Mouse (Mus musculus) heart, embryonic 10.5 days (tissue): Measurements from ENCODE around the gene Col2a1. TPM values are rescaled to one million over a fixed set of nuclear protein-coding genes. Genes with fewer than 3 reads are reported as not detected.

ENCODE experiments used
- DNase-seq: peaks from one replicate; pipeline ENCODE4 v3.0.0-alpha.2; 2017; ENCODE audit warnings: low spot score
- H3K27ac ChIP-seq: fragments of 300-500 bp; sonication (generic); 2 replicates; pipeline ENCODE4 v1.5.1; 2016; ENCODE audit warnings: mild to moderate bottlenecking
- H3K27me3 ChIP-seq: fragments of 300-500 bp; sonication (generic); 2 replicates; pipeline ENCODE4 v1.6.1; 2016; ENCODE audit warnings: mild to moderate bottlenecking; ENCODE audit not compliant: poor library complexity, insufficient read depth, severe bottlenecking
- H3K36me3 ChIP-seq: fragments of 300-500 bp; sonication (generic); 2 replicates; pipeline ENCODE4 v1.6.1; 2016; ENCODE audit warnings: mild to moderate bottlenecking, moderate library complexity
- H3K4me1 ChIP-seq: fragments of 300-500 bp; sonication (generic); 2 replicates; pipeline ENCODE4 v1.6.1; 2016; ENCODE audit warnings: mild to moderate bottlenecking
- H3K4me3 ChIP-seq: fragments of 300-500 bp; sonication (generic); 2 replicates; pipeline ENCODE4 v1.5.1; 2016; ENCODE audit warnings: mild to moderate bottlenecking, moderate library complexity
- H3K9me3 ChIP-seq: fragments of 300-500 bp; sonication (generic); 2 replicates; pipeline ENCODE4 v1.6.1; 2016; ENCODE audit warnings: mild to moderate bottlenecking, moderate library complexity
- WGBS: fragments of 180-500 bp; shearing (Covaris S2); methylation state at CpG from one replicate; pipeline ENCODE4 v1.1.7; 2016; 5-methylcytosine and 5-hydroxymethylcytosine counted together
- polyA plus RNA-seq: library from polyadenylated mRNA; unstranded; fragments of >200 nt; fragmentation: Nextera tagmentation; extraction: Ambion mirVana; gene quantifications from 2 replicates; pipeline ENCODE4 v1.2.1, GENCODE M21; 2016

The Col2a1 gene
- polyA plus RNA-seq, 1 experiment from 2014 or later: 131 TPM

GRCm38 (mm10) chr15:97952137-97952888 lies 52.2 kb downstream of the Col2a1 start:
- 17% methylated on average over 16 of the region's 16 CpGs for WGBS
- Histone ChIP-seq H3K36me3 (no peaks in the 10 kb centered on the region), H3K4me3 (peak overlapping the region; percentile 9; the same call in 1 of the 2 replicates), H3K9me3 (no peaks in the 10 kb centered on the region), H3K27ac (no peak overlapping the region), H3K27me3 (peaks cover 71% of the 10 kb centered on the region), H3K4me1 (peaks cover 14% of the 10 kb centered on the region)
- DNase-seq: peak; percentile 90

GRCm38 (mm10) chr15:97950240-97950639 lies 54.3 kb downstream of the Col2a1 start:
- Histone ChIP-seq H3K4me3 (no peak overlapping the region), H3K36me3 (no peaks in the 10 kb centered on the region), H3K9me3 (no peaks in the 10 kb centered on the region), H3K27me3 (peaks cover 74% of the 10 kb centered on the region), H3K27ac (no peak overlapping the region), H3K4me1 (peaks cover 5% of the 10 kb centered on the region)
- DNase-seq: no peak
- 72% methylated on average over 7 of the region's 7 CpGs for WGBS

GRCm38 (mm10) chr15:97949706-97950105 lies 54.8 kb downstream of the Col2a1 start:
- Histone ChIP-seq H3K9me3 (no peaks in the 10 kb centered on the region), H3K4me3 (no peak overlapping the region), H3K36me3 (no peaks in the 10 kb centered on the region), H3K4me1 (0 out of 2 replicates have a peak, but pooled peaks cover 4% of the 10 kb centered on the region), H3K27ac (no peak overlapping the region), H3K27me3 (peaks cover 73% of the 10 kb centered on the region)
- WGBS: 71% methylated on average over 3 of the region's 3 CpGs
- DNase-seq: no peak

GRCm38 (mm10) chr15:97948720-97949119 lies 55.8 kb downstream of the Col2a1 start:
- Histone ChIP-seq H3K4me1 (0 out of 2 replicates have a peak, but pooled peaks cover 4% of the 10 kb centered on the region), H3K9me3 (no peaks in the 10 kb centered on the region), H3K36me3 (no peaks in the 10 kb centered on the region), H3K27me3 (peaks cover 64% of the 10 kb centered on the region), H3K4me3 (no peak overlapping the region), H3K27ac (no peak overlapping the region)
- 28% methylated on average over 7 of the region's 7 CpGs for WGBS
- no peak for DNase-seq

- Histone ChIP-seq H3K4me3 (no peak overlapping the region), H3K4me1 (0 out of 2 replicates have a peak, but pooled peaks cover 4% of the 10 kb centered on the region), H3K9me3 (no peaks in the 10 kb centered on the region), H3K27ac (0 out of 2 replicates have a peak overlapping the region, but pooled peaks have one; percentile 13), H3K27me3 (peaks cover 41% of the 10 kb centered on the region), H3K36me3 (no peaks in the 10 kb centered on the region)
- WGBS: 67% methylated on average over 11 of the region's 11 CpGs
- no peak for DNase-seq
Measured at GRCm38 (mm10) chr15:97945656-97946315, 58.7 kb downstream of the Col2a1 start.

GRCm38 (mm10) chr15:97944919-97945574 lies 59.4 kb downstream of the Col2a1 start:
- H3K36me3 ChIP-seq: no peaks in the 10 kb centered on the region
- 0 out of 2 replicates have a peak overlapping the region, but pooled peaks have one; percentile 13 for H3K27ac ChIP-seq
- 0 out of 2 replicates have a peak, but pooled peaks cover 4% of the 10 kb centered on the region for H3K4me1 ChIP-seq
- no peak overlapping the region for H3K4me3 ChIP-seq
- H3K27me3 ChIP-seq: peaks cover 36% of the 10 kb centered on the region
- 72% methylated on average over 11 of the region's 11 CpGs for WGBS
- DNase-seq: no peak
- H3K9me3 ChIP-seq: no peaks in the 10 kb centered on the region

- Histone ChIP-seq H3K4me3 (no peak overlapping the region), H3K4me1 (0 out of 2 replicates have a peak, but pooled peaks cover 8% of the 10 kb centered on the region), H3K36me3 (no peaks in the 10 kb centered on the region), H3K27me3 (peaks cover 22% of the 10 kb centered on the region), H3K9me3 (no peaks in the 10 kb centered on the region), H3K27ac (no peak overlapping the region)
- DNase-seq: no peak
- WGBS: 80% methylated on average over 8 of the region's 8 CpGs
Measured at GRCm38 (mm10) chr15:97943356-97943755, 61.1 kb downstream of the Col2a1 start.

- no peaks in the 10 kb centered on the region for H3K36me3 ChIP-seq
- 0 out of 2 replicates have a peak, but pooled peaks cover 8% of the 10 kb centered on the region for H3K4me1 ChIP-seq
- no peaks in the 10 kb centered on the region for H3K9me3 ChIP-seq
- no peak for DNase-seq
- WGBS: 86% methylated on average over 8 of the region's 8 CpGs
- no peak overlapping the region for H3K4me3 ChIP-seq
- H3K27ac ChIP-seq: no peak overlapping the region
- peaks cover 18% of the 10 kb centered on the region for H3K27me3 ChIP-seq
Measured at GRCm38 (mm10) chr15:97942538-97942937, 62.0 kb downstream of the Col2a1 start.

- no peak for DNase-seq
Measured at GRCm38 (mm10) chr15:97941306-97941705, 63.2 kb downstream of the Col2a1 start.

GRCm38 (mm10) chr15:97940088-97940487 lies 64.4 kb downstream of the Col2a1 start:
- H3K4me1 ChIP-seq: 0 out of 2 replicates have a peak, but pooled peaks cover 4% of the 10 kb centered on the region
- peaks cover 7% of the 10 kb centered on the region for H3K27me3 ChIP-seq
- H3K9me3 ChIP-seq: no peaks in the 10 kb centered on the region
- 76% methylated on average over 2 of the region's 2 CpGs for WGBS
- DNase-seq: no peak
- H3K27ac ChIP-seq: no peak overlapping the region
- no peak overlapping the region for H3K4me3 ChIP-seq
- no peaks in the 10 kb centered on the region for H3K36me3 ChIP-seq

More at GRCm38 (mm10) chr15:97941306-97941705, 63.2 kb downstream of the Col2a1 start:
- Histone ChIP-seq H3K4me1 (0 out of 2 replicates have a peak, but pooled peaks cover 8% of the 10 kb centered on the region), H3K9me3 (no peaks in the 10 kb centered on the region), H3K4me3 (no peak overlapping the region), H3K27me3 (peaks cover 18% of the 10 kb centered on the region), H3K36me3 (no peaks in the 10 kb centered on the region), H3K27ac (no peak overlapping the region)
- WGBS: 88% methylated on average over 2 of the region's 2 CpGs

- 48% methylated on average over 6 of the region's 6 CpGs for WGBS
- Histone ChIP-seq H3K27ac (no peak overlapping the region), H3K4me1 (0 out of 2 replicates have a peak, but pooled peaks cover 4% of the 10 kb centered on the region), H3K9me3 (no peaks in the 10 kb centered on the region), H3K4me3 (no peak overlapping the region), H3K36me3 (no peaks in the 10 kb centered on the region), H3K27me3 (0 out of 2 replicates have a peak, but pooled peaks cover 3% of the 10 kb centered on the region)
- DNase-seq: no peak
Measured at GRCm38 (mm10) chr15:97938580-97938979, 65.9 kb downstream of the Col2a1 start.

- H3K27me3 ChIP-seq: peaks cover 20% of the 10 kb centered on the region; the same call in 1 of the 2 replicates
- H3K4me1 ChIP-seq: peaks cover 14% of the 10 kb centered on the region
- no peak overlapping the region for H3K4me3 ChIP-seq
- WGBS: 84% methylated on average over 12 of the region's 12 CpGs
- no peak overlapping the region for H3K27ac ChIP-seq
- DNase-seq: no peak
- no peaks in the 10 kb centered on the region for H3K36me3 ChIP-seq
- H3K9me3 ChIP-seq: no peaks in the 10 kb centered on the region
Measured at GRCm38 (mm10) chr15:97932441-97932840, 72.1 kb downstream of the Col2a1 start.
